In the genomic region with DNA sequence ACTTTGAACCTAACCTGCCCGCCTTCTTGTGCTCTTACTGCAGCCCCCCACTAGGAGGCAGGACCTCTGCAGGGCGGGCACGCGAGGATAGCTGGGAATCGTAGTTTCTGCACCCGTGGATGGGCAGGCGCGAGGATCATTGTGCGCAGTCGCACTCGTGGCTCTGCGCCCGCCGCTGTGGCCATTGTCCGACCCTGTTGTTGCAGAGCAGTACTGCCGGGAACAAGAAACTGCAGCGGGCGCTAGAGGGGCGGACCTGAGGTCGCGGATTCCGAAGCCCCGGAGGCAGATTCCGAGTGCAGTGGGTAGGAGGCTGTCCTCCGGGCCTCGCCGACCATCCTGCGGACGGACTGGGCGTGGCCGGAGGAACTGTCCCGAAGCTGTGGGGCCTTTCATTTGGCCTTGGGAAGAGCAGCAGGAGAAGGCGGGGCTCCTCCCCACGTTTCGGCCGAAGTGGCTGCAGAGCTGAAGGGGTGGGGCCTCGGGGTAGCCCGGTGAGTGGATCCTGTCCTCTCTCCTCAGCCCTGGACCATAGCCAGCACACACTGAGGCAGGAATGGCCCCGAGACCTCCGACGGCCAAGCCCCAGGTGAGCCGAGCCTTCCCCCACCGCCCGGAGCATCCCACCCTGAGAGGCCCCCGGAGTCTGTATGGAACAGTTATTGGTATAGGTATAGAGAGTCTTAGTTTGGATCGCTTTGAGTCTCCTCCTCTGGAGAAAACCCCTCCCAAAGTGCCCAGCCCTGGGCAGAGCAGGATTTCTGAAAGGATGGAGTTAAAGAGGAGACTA, we compare ENCODE assay signal across 1 mouse cellular context.
TF ChIP-seq lines count a peak whose summit lies in the region.

A gene (plus strand): TSS at position 146 of the 790 bp plus-strand sequence.

TF ChIP-seq in MEL, 35 proteins besides CTCF, POLR2A, EP300 and RAD21 (continued from another document):
- TF ChIP-seq UBTF (IDR thresholded peaks at IDR 0.05; ENCODE audit: borderline replicate concordance, insufficient read depth, low read depth, low read length), result no peak
- TF ChIP-seq CHD2 (IDR thresholded peaks at IDR 0.05; ENCODE audit: low read length), result no peak
- no peak for TF ChIP-seq ZNF384 (IDR thresholded peaks at IDR 0.05; ENCODE audit: low read depth, low read length)
- no peak for TF ChIP-seq TAL1 (IDR thresholded peaks at IDR 0.05; ENCODE audit: low read length)
- TF ChIP-seq USF1 (IDR thresholded peaks at IDR 0.05; ENCODE audit: low read depth, low read length), result peak; percentile 28; the same call in 1 of the 2 replicates
- TF ChIP-seq HCFC1 (IDR thresholded peaks at IDR 0.05; ENCODE audit: low read depth, low read length), result peak; percentile 99
- peak; percentile 85 for TF ChIP-seq KAT2A (conservative IDR thresholded peaks at IDR 0.05; ENCODE audit: low read depth, low read length)
- TF ChIP-seq NELFE (IDR thresholded peaks at IDR 0.05; ENCODE audit: low read depth, low read length), result no peak
- no peak; the same call in 1 of the 2 replicates for TF ChIP-seq E2F4 (IDR thresholded peaks at IDR 0.05; ENCODE audit: borderline replicate concordance, low read depth, low read length)
- TF ChIP-seq GABPA (IDR thresholded peaks at IDR 0.05; ENCODE audit: low read depth, low read length), result no peak
- TF ChIP-seq ZMIZ1 (IDR thresholded peaks at IDR 0.05; ENCODE audit: low read depth, low read length), result no peak
